Mouse (Mus musculus) forebrain, postnatal 0 days (tissue): Measurements from ENCODE around the gene Zfp82. TPM values are rescaled to one million over a fixed set of nuclear protein-coding genes. Genes with fewer than 3 reads are reported as not detected.

Source experiments
- ATAC-seq: fragments of 200-750 bp; cut with Nextera tagmentation; 2 replicates; pipeline ENCODE4 v1.8.0; 2017; ENCODE audit warnings: mild to moderate bottlenecking, moderate library complexity
- DNase-seq: peaks from one replicate; pipeline ENCODE4 v3.0.0-alpha.2; 2015
- H3K27ac ChIP-seq: fragments of 300-500 bp; sonication (generic); 2 replicates; pipeline ENCODE4 v1.5.1; 2014; ENCODE audit warnings: low read depth, mild to moderate bottlenecking, antibody characterized with exemption, low read length, moderate library complexity, mixed read lengths
- H3K27me3 ChIP-seq: fragments of 300-500 bp; sonication (generic); 2 replicates; pipeline ENCODE4 v1.6.1; 2014; ENCODE audit warnings: mild to moderate bottlenecking, low read length, mixed read lengths; ENCODE audit not compliant: insufficient read depth
- H3K36me3 ChIP-seq: fragments of 300-500 bp; sonication (generic); 2 replicates; pipeline ENCODE4 v1.6.1; 2014; ENCODE audit warnings: mild to moderate bottlenecking, moderate library complexity; ENCODE audit not compliant: insufficient read depth
- H3K4me1 ChIP-seq: fragments of 300-500 bp; sonication (generic); 2 replicates; pipeline ENCODE4 v1.6.1; 2014; ENCODE audit warnings: antibody characterized with exemption; ENCODE audit not compliant: insufficient read depth
- H3K4me2 ChIP-seq: fragments of 300-500 bp; sonication (generic); 2 replicates; pipeline ENCODE4 v1.6.1; 2014; ENCODE audit warnings: low read depth, mild to moderate bottlenecking, moderate library complexity
- H3K4me3 ChIP-seq: fragments of 300-500 bp; sonication (generic); 2 replicates; pipeline ENCODE4 v1.5.1; 2014; ENCODE audit warnings: low read depth, low read length, mixed read lengths
- H3K9ac ChIP-seq: fragments of 300-500 bp; sonication (generic); 2 replicates; pipeline ENCODE4 v1.6.1; 2014; ENCODE audit warnings: mild to moderate bottlenecking
- H3K9me3 ChIP-seq: fragments of 300-500 bp; sonication (generic); 2 replicates; pipeline ENCODE4 v1.6.1; 2016; ENCODE audit warnings: low read length
- CTCF ChIP-seq: sonication (generic); IDR thresholded peaks from 2 replicates; pipeline ENCODE4 v1.5.1; 2016; ENCODE audit warnings: antibody characterized with exemption, control low read depth, low read depth
- WGBS: fragments of 180-500 bp; shearing (Covaris S2); extraction: QIAGEN DNeasy Blood & Tissue Kit; methylation state at CpG from one replicate; pipeline ENCODE4 v1.1.7; 2014; 5-methylcytosine and 5-hydroxymethylcytosine counted together
- polyA plus RNA-seq: library from polyadenylated mRNA; unstranded; fragments of >200 nt; fragmentation: Nextera tagmentation; extraction: Ambion mirVana; gene quantifications from 2 replicates; pipeline ENCODE4 v1.2.1, GENCODE M21; 2015
- total RNA-seq: library from RNA; depleted of rRNA; stranded (reverse); fragments of >200 nt; gene quantifications from 2 replicates; pipeline ENCODE4 v1.2.3, GENCODE M21; 2014

Gene Zfp82
- total and polyA plus RNA-seq, 2 experiments from 2014 or later, result 7.3 to 8.0 TPM

- no peak overlapping the region for H3K9ac ChIP-seq
- no peak overlapping the region for H3K4me2 ChIP-seq
- ATAC-seq (no peak), DNase-seq (peak; percentile 16)
- no peaks in the 10 kb centered on the region; the same call in 1 of the 2 replicates for H3K36me3 ChIP-seq
- no peaks in the 10 kb centered on the region for H3K9me3 ChIP-seq
- TF ChIP-seq CTCF, result no peak
- 63% methylated on average over 4 of the region's 4 CpGs for WGBS
- no peak overlapping the region for H3K4me3 ChIP-seq
- no peak overlapping the region for H3K27ac ChIP-seq
- peaks cover 9% of the 10 kb centered on the region for H3K4me1 ChIP-seq
- H3K27me3 ChIP-seq, result no peaks in the 10 kb centered on the region
Measured at GRCm38 (mm10) chr7:30048126-30048525, 24.6 kb downstream of the Zfp82 start.

- TF ChIP-seq CTCF, result no peak
- no peaks in the 10 kb centered on the region for H3K9me3 ChIP-seq
- no peak overlapping the region for H3K4me2 ChIP-seq
- DNase-seq (no peak), ATAC-seq (no peak)
- H3K9ac ChIP-seq, result no peak overlapping the region
- peaks cover 14% of the 10 kb centered on the region for H3K36me3 ChIP-seq
- H3K27ac ChIP-seq, result no peak overlapping the region
- H3K27me3 ChIP-seq, result no peaks in the 10 kb centered on the region
- no peak overlapping the region for H3K4me3 ChIP-seq
- H3K4me1 ChIP-seq, result no peaks in the 10 kb centered on the region
- WGBS, result 59% methylated on average over 9 of the region's 9 CpGs
Measured at GRCm38 (mm10) chr7:30044354-30044753, 28.3 kb downstream of the Zfp82 start.

- WGBS, result 96% methylated on average over 12 of the region's 12 CpGs
- no peaks in the 10 kb centered on the region for H3K27me3 ChIP-seq
- ATAC-seq (no peak), DNase-seq (no peak)
- H3K27ac ChIP-seq, result no peak overlapping the region
- H3K4me3 ChIP-seq, result no peak overlapping the region
- H3K4me1 ChIP-seq, result no peaks in the 10 kb centered on the region
- no peak overlapping the region for H3K9ac ChIP-seq
- H3K9me3 ChIP-seq, result no peaks in the 10 kb centered on the region
- TF ChIP-seq CTCF, result no peak
- H3K36me3 ChIP-seq, result peaks cover 23% of the 10 kb centered on the region
- H3K4me2 ChIP-seq, result no peak overlapping the region
Measured at GRCm38 (mm10) chr7:30034331-30034730, 38.4 kb downstream of the Zfp82 start.

GRCm38 (mm10) chr7:30031379-30031778 lies 41.3 kb downstream of the Zfp82 start:
- Histone ChIP-seq H3K27ac (no peak overlapping the region), H3K4me2 (no peak overlapping the region), H3K9ac (no peak overlapping the region), H3K4me1 (no peaks in the 10 kb centered on the region), H3K36me3 (peaks cover 3% of the 10 kb centered on the region; the same call in 1 of the 2 replicates), H3K27me3 (no peaks in the 10 kb centered on the region), H3K9me3 (no peaks in the 10 kb centered on the region), H3K4me3 (no peak overlapping the region)
- WGBS, result 68% methylated on average over 3 of the region's 3 CpGs
- no peak for TF ChIP-seq CTCF
- no peak for ATAC-seq
- no peak for DNase-seq

- Histone ChIP-seq H3K36me3 (peaks cover 9% of the 10 kb centered on the region; the same call in 1 of the 2 replicates), H3K27me3 (no peaks in the 10 kb centered on the region), H3K4me1 (no peaks in the 10 kb centered on the region), H3K4me2 (no peak overlapping the region), H3K27ac (no peak overlapping the region), H3K9me3 (no peaks in the 10 kb centered on the region), H3K4me3 (no peak overlapping the region), H3K9ac (no peak overlapping the region)
- DNase-seq (no peak), ATAC-seq (no peak)
- no peak for TF ChIP-seq CTCF
- 51% methylated on average over 6 of the region's 6 CpGs for WGBS
Measured at GRCm38 (mm10) chr7:30030677-30031076, 42.0 kb downstream of the Zfp82 start.

- Histone ChIP-seq H3K4me2 (no peak overlapping the region), H3K4me3 (no peak overlapping the region), H3K27ac (no peak overlapping the region), H3K9ac (no peak overlapping the region), H3K27me3 (no peaks in the 10 kb centered on the region), H3K36me3 (peaks cover 21% of the 10 kb centered on the region), H3K4me1 (no peaks in the 10 kb centered on the region), H3K9me3 (no peaks in the 10 kb centered on the region)
- DNase-seq, result no peak
- TF ChIP-seq CTCF, result no peak
- ATAC-seq, result no peak
- WGBS, result 91% methylated on average over 3 of the region's 3 CpGs
Measured at GRCm38 (mm10) chr7:30028572-30028971, 44.1 kb downstream of the Zfp82 start.

- Histone ChIP-seq H3K4me3 (no peak overlapping the region), H3K27ac (no peak overlapping the region), H3K9me3 (no peaks in the 10 kb centered on the region), H3K9ac (no peak overlapping the region), H3K4me2 (no peak overlapping the region), H3K36me3 (peaks cover 33% of the 10 kb centered on the region), H3K4me1 (no peaks in the 10 kb centered on the region), H3K27me3 (no peaks in the 10 kb centered on the region)
- WGBS, result 77% methylated on average over 4 of the region's 4 CpGs
- no peak for DNase-seq
- ATAC-seq, result no peak
- no peak for TF ChIP-seq CTCF
Measured at GRCm38 (mm10) chr7:30027331-30027730, 45.4 kb downstream of the Zfp82 start.

- TF ChIP-seq CTCF, result 0 out of 2 replicates have a peak, but pooled peaks have one; percentile 16
- no peaks in the 10 kb centered on the region for H3K4me1 ChIP-seq
- H3K9me3 ChIP-seq, result no peaks in the 10 kb centered on the region
- peaks cover 42% of the 10 kb centered on the region for H3K36me3 ChIP-seq
- H3K9ac ChIP-seq, result no peak overlapping the region
- no peak for ATAC-seq
- whole genome bisulfite sequencing, result 83% methylated on average over 5 of the region's 5 CpGs
- no peak overlapping the region for H3K27ac ChIP-seq
- DNase-seq, result no peak
- no peak overlapping the region for H3K4me3 ChIP-seq
- no peaks in the 10 kb centered on the region for H3K27me3 ChIP-seq
- H3K4me2 ChIP-seq, result no peak overlapping the region
Measured at GRCm38 (mm10) chr7:30025358-30025757, 47.3 kb downstream of the Zfp82 start.
